Mouse (Mus musculus): ENCODE data around the gene Katnb1.

Gene Katnb1

GRCm38 (mm10) chr8:95080381-95081341 lies at the start of gene Katnb1:
Gene Katnb1, plus strand, starts transcription at chr8:95081186.
- peak; percentile 100 for DNase-seq (ENCODE audit: low spot score)

- DNase-seq (ENCODE audit: low spot score): peak; percentile 22
Observed at GRCm38 (mm10) chr8:95037106-95037925, 43.7 kb upstream of the Katnb1 start.

- DNase-seq (ENCODE audit: low spot score): no peak
Observed at GRCm38 (mm10) chr8:95041883-95042784, 38.9 kb upstream of the Katnb1 start.

GRCm38 (mm10) chr8:95044811-95045210 lies 36.2 kb upstream of the Katnb1 start:
- DNase-seq (ENCODE audit: low spot score): no peak

GRCm38 (mm10) chr8:95046982-95047381 lies 34.0 kb upstream of the Katnb1 start:
- no peak for DNase-seq (ENCODE audit: low spot score)

GRCm38 (mm10) chr8:95047884-95048680 lies 32.9 kb upstream of the Katnb1 start:
- DNase-seq (ENCODE audit: low spot score): no peak

- DNase-seq (ENCODE audit: low spot score): no peak
Observed at GRCm38 (mm10) chr8:95049636-95050035, 31.4 kb upstream of the Katnb1 start.

GRCm38 (mm10) chr8:95054438-95054837 lies 26.5 kb upstream of the Katnb1 start:
- no peak for DNase-seq (ENCODE audit: low spot score)

- DNase-seq (ENCODE audit: low spot score): peak; percentile 22
Observed at GRCm38 (mm10) chr8:95054927-95055510, 26.0 kb upstream of the Katnb1 start, which contains the start of gene Drc7. Gene Drc7, plus strand, starts transcription at chr8:95055103.

- DNase-seq (ENCODE audit: low spot score): no peak
Observed at GRCm38 (mm10) chr8:95056414-95056813, 24.6 kb upstream of the Katnb1 start.

GRCm38 (mm10) chr8:95058661-95059060 lies 22.3 kb upstream of the Katnb1 start:
- no peak for DNase-seq (ENCODE audit: low spot score)

- DNase-seq (ENCODE audit: low spot score): no peak
Observed at GRCm38 (mm10) chr8:95059812-95060533, 21.0 kb upstream of the Katnb1 start.

GRCm38 (mm10) chr8:95064531-95064930 lies 16.5 kb upstream of the Katnb1 start:
- DNase-seq (ENCODE audit: low spot score): no peak

GRCm38 (mm10) chr8:95067582-95067981 lies 13.4 kb upstream of the Katnb1 start:
- DNase-seq (ENCODE audit: low spot score): peak; percentile 47

- DNase-seq (ENCODE audit: low spot score): no peak
Observed at GRCm38 (mm10) chr8:95075504-95075903, 5.5 kb upstream of the Katnb1 start.

- no peak for DNase-seq (ENCODE audit: low spot score)
Observed at GRCm38 (mm10) chr8:95076151-95076550, 4.8 kb upstream of the Katnb1 start.

- no peak for DNase-seq (ENCODE audit: low spot score)
Observed at GRCm38 (mm10) chr8:95078055-95078454, 2.9 kb upstream of the Katnb1 start.

GRCm38 (mm10) chr8:95079305-95079704 lies 1.7 kb upstream of the Katnb1 start:
- no peak for DNase-seq (ENCODE audit: low spot score)

GRCm38 (mm10) chr8:95081650-95082049 lies 664 bp downstream of the Katnb1 start:
- no peak for DNase-seq (ENCODE audit: low spot score)

- no peak for DNase-seq (ENCODE audit: low spot score)
Observed at GRCm38 (mm10) chr8:95084261-95084660, 3.3 kb downstream of the Katnb1 start.
